Mouse (Mus musculus) CH12.LX (cell line): ENCODE measurements at regions not wholly inside any gene's neighbourhood (a gene's known extent, or its start where the extent isn't known, plus 50 kb on each side); places are given as distances from the start of the nearest gene placed in this dataset.

ENCODE experiments used
- DNase-seq: peaks from one replicate; pipeline ENCODE4 v3.0.0-alpha.2; 2013; ENCODE audit errors: extremely low read depth
- H3K27ac ChIP-seq: 2 replicates; pipeline ENCODE4 v1.5.1; 2012; ENCODE audit warnings: low read depth, mild to moderate bottlenecking, control low read depth, moderate library complexity; ENCODE audit not compliant: insufficient read depth
- H3K27me3 ChIP-seq: replicated peaks from 2 replicates; pipeline ENCODE3; 2012; ENCODE audit warnings: inconsistent platforms
- H3K36me3 ChIP-seq, 2 experiments: replicated peaks in 1 of 2; 2 replicates each; pipeline versions ENCODE3 to v1.6.1; 2012; ENCODE audit warnings: inconsistent platforms in 1 of 2, low read length in 1 of 2, mild to moderate bottlenecking in 1 of 2, mixed read lengths in 1 of 2, moderate library complexity in 1 of 2; ENCODE audit not compliant: control insufficient read depth in 1 of 2, insufficient read depth in 1 of 2
- H3K4me1 ChIP-seq, 2 experiments: 2 replicates each; pipeline ENCODE4 v1.6.1; 2012; ENCODE audit warnings: inconsistent platforms in 1 of 2, moderate library complexity in 1 of 2; ENCODE audit not compliant: insufficient read depth in 2 of 2, control insufficient read depth in 1 of 2
- H3K4me2 ChIP-seq: 2 replicates; pipeline ENCODE4 v1.6.1; 2012; ENCODE audit warnings: low read depth, mild to moderate bottlenecking, control low read depth; ENCODE audit not compliant: poor library complexity, insufficient read depth, severe bottlenecking
- H3K4me3 ChIP-seq, 3 experiments: fragments of 150-350 bp in 1 of 3; sonication (generic) in 1 of 3; replicated peaks in 1 of 3; 2 replicates each; pipeline versions ENCODE3 to v1.5.1; 2011 to 2012; ENCODE audit warnings: low read depth in 2 of 3, low read length in 2 of 3, mild to moderate bottlenecking in 2 of 3, moderate library complexity in 2 of 3, control low read depth in 1 of 3, improper control_type of control experiment in 1 of 3, inconsistent platforms in 1 of 3, mixed read lengths in 1 of 3; ENCODE audit not compliant: poor library complexity in 1 of 3
- H3K79me2 ChIP-seq: replicated peaks from 2 replicates; pipeline ENCODE4 v1.6.1; 2012; ENCODE audit warnings: mild to moderate bottlenecking, moderate library complexity; ENCODE audit not compliant: control insufficient read depth, poor library complexity, insufficient read depth, severe bottlenecking; ENCODE audit errors: extremely low read depth
- H3K9ac ChIP-seq: 2 replicates; pipeline ENCODE4 v1.6.1; 2012; ENCODE audit warnings: low read depth, mild to moderate bottlenecking, control low read depth, moderate library complexity; ENCODE audit not compliant: insufficient read depth
- H3K9me3 ChIP-seq: replicated peaks from 2 replicates; pipeline ENCODE3; 2012; ENCODE audit warnings: low read length, inconsistent platforms, mixed read lengths
- BHLHE40 ChIP-seq: IDR thresholded peaks from 2 replicates; pipeline ENCODE4 v1.6.1; 2011; ENCODE audit warnings: mild to moderate bottlenecking, low read depth, low read length, improper control_type of control experiment
- CHD1 ChIP-seq: IDR thresholded peaks from 2 replicates; pipeline ENCODE4 v1.6.1; 2012; ENCODE audit warnings: low read depth, low read length, improper control_type of control experiment, inconsistent platforms
- CHD2 ChIP-seq: IDR thresholded peaks from 2 replicates; pipeline ENCODE4 v1.6.1; 2011; ENCODE audit warnings: low read length, improper control_type of control experiment
- CTCF ChIP-seq, 2 experiments: IDR thresholded peaks in 1 of 2; conservative IDR thresholded peaks in 1 of 2; 2 replicates each; pipeline ENCODE4 v1.5.1; 2011 to 2012; ENCODE audit warnings: low read depth in 2 of 2, low read length in 2 of 2, improper control_type of control experiment in 1 of 2, inconsistent platforms in 1 of 2, mild to moderate bottlenecking in 1 of 2, moderate library complexity in 1 of 2
- ELF1 ChIP-seq: IDR thresholded peaks from 2 replicates; pipeline ENCODE4 v1.6.1; 2014; ENCODE audit warnings: low read depth, mild to moderate bottlenecking, inconsistent platforms, low read length, improper control_type of control experiment
- IRF4 ChIP-seq: IDR thresholded peaks from 2 replicates; pipeline ENCODE4 v1.6.1; 2014; ENCODE audit warnings: low read depth, mild to moderate bottlenecking, inconsistent platforms, low read length, improper control_type of control experiment
- JUND ChIP-seq: conservative IDR thresholded peaks from 2 replicates; pipeline ENCODE4 v1.6.1; 2011; ENCODE audit warnings: low read depth, low read length, improper control_type of control experiment
- KAT2A ChIP-seq: IDR thresholded peaks from 2 replicates; pipeline ENCODE4 v1.6.1; 2012; ENCODE audit warnings: low read length, improper control_type of control experiment, inconsistent platforms; ENCODE audit not compliant: insufficient replicate concordance
- MAX ChIP-seq: IDR thresholded peaks from 2 replicates; pipeline ENCODE4 v1.6.1; 2011; ENCODE audit warnings: low read length, improper control_type of control experiment
- MAZ ChIP-seq: IDR thresholded peaks from 2 replicates; pipeline ENCODE4 v1.6.1; 2012; ENCODE audit warnings: low read depth, mild to moderate bottlenecking, inconsistent platforms, low read length, improper control_type of control experiment, moderate library complexity
- MYC ChIP-seq: IDR thresholded peaks from 2 replicates; pipeline ENCODE4 v1.6.1; 2011; ENCODE audit warnings: low read depth, mild to moderate bottlenecking, improper control_type of control experiment, low read length
- PAX5 ChIP-seq: IDR thresholded peaks from 2 replicates; pipeline ENCODE4 v1.6.1; 2012; ENCODE audit warnings: low read length, inconsistent platforms, mixed read lengths
- RCOR1 ChIP-seq: conservative IDR thresholded peaks from 2 replicates; pipeline ENCODE4 v1.6.1; 2012; ENCODE audit warnings: low read depth, mild to moderate bottlenecking, inconsistent platforms, low read length, improper control_type of control experiment
- SIN3A ChIP-seq: IDR thresholded peaks from 2 replicates; pipeline ENCODE4 v1.6.1; 2012; ENCODE audit warnings: low read length, improper control_type of control experiment, inconsistent platforms
- SMC3 ChIP-seq: IDR thresholded peaks from 2 replicates; pipeline ENCODE4 v1.6.1; 2011; ENCODE audit warnings: low read depth, low read length, improper control_type of control experiment
- TBP ChIP-seq: conservative IDR thresholded peaks from 2 replicates; pipeline ENCODE4 v1.6.1; 2011; ENCODE audit warnings: low read depth, low read length, improper control_type of control experiment
- TCF12 ChIP-seq: IDR thresholded peaks from 2 replicates; pipeline ENCODE4 v1.6.1; 2014; ENCODE audit warnings: low read depth, mild to moderate bottlenecking, inconsistent platforms, low read length, improper control_type of control experiment
- USF1 ChIP-seq: IDR thresholded peaks from 2 replicates; pipeline ENCODE4 v1.6.1; 2014; ENCODE audit warnings: low read depth, mild to moderate bottlenecking, inconsistent platforms, low read length, improper control_type of control experiment
- ZC3H11A ChIP-seq: IDR thresholded peaks from 2 replicates; pipeline ENCODE4 v1.6.1; 2012; ENCODE audit warnings: low read depth, mild to moderate bottlenecking, inconsistent platforms, low read length, improper control_type of control experiment
- ZNF384 ChIP-seq: IDR thresholded peaks from 2 replicates; pipeline ENCODE4 v1.6.1; 2012; ENCODE audit warnings: low read depth, low read length, improper control_type of control experiment, inconsistent platforms
- dilution Hi-C: fragments of 300-500 bp; cut with MboI; formaldehyde crosslinking; loops from 2 replicates; pipeline ENCODE4 v1.14.3; 2020; ENCODE audit warnings: low sequenced_read_pairs; ENCODE audit not compliant: extremely low pct_unique_long_range_greater_than_20kb, extremely low pct_ligation_motif_present
- in situ Hi-C: fragments of 300-500 bp; cut with MboI; formaldehyde crosslinking; loops from 3 replicates; pipeline ENCODE4 v1.14.3; 2019; ENCODE audit warnings: low sequenced_read_pairs, low pct_ligation_motif_present, low pct_unique_long_range_greater_than_20kb, mixed read lengths

DNA sequence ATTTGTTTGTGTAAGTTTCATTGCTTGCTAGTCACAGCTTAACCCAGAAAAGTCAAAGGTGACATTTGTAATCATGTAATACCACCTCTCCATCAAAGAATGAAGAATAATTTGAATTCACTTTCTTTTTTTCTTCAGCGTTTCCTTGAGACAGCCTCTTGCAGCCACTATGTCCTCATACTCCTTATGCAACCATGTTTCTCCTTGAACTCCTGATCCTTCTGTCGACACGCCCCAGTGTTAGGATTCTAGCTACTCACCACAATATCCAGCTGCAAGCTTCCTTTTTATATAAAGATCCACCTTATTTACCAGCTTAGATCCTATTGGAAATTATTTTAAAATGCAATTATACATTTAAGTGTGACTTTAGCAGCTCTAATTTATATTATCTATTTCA lies 274.3 kb downstream of the Arl4a start:
- Histone ChIP-seq H3K79me2 (no peaks in the 10 kb centered on the region), H3K4me2 (no peak overlapping the region)
- TF ChIP-seq BHLHE40 (no peak), USF1 (no peak), MAX (no peak), MYC (no peak), TCF12 (no peak), TBP (no peak), KAT2A (no peak), PAX5 (no peak), ZC3H11A (no peak), IRF4 (no peak), ZNF384 (no peak), CHD2 (no peak), CTCF (conservative IDR thresholded peaks at IDR 0.05 in 1 of 2, IDR thresholded peaks at IDR 0.05 in 1 of 2; ENCODE audit: low read depth in 2 of 2, low read length in 2 of 2) (no peak), RCOR1 (no peak), ELF1 (no peak), MAZ (no peak), JUND (no peak), SMC3 (no peak), CHD1 (no peak), SIN3A (no peak)
- TF ChIP-seq, all 38 proteins: peak for 0
- Histone ChIP-seq H3K27ac (no peak overlapping the region), H3K36me3 (no peaks in the 10 kb centered on the region), H3K4me3 (no peak overlapping the region), H3K9me3 (no peaks in the 10 kb centered on the region), H3K27me3 (no peaks in the 10 kb centered on the region), H3K4me1 (0 out of 4 replicates have a peak, but pooled peaks cover 0 to 2% of the 10 kb centered on the region in 2 experiments), H3K9ac (no peak overlapping the region)
- no peak for DNase-seq
- in situ Hi-C loops (no loop called here), dilution Hi-C loops (no loop called here)

DNA sequence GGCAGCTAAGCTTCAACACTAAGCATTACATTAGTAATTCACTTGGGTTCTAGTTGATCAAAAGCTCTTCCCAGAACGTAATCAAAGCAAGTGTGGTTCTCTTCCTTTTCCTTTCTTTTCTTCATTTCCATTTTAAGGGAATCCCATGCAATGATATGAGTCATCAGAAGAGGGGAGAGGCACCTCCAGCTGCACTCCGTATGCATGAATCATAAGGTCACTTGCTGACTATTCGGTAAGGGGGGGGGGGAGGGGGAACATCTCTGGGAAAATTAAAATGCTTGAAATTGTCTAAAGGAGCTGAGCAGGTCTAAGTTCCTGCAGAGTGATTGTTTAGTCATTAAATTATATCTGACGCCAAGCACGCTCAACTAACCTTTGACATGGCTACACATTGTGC lies 275.9 kb downstream of the Arl4a start:
- H3K27ac ChIP-seq = no peak overlapping the region
- no peaks in the 10 kb centered on the region for H3K36me3 ChIP-seq
- H3K4me3 ChIP-seq = no peak overlapping the region
- peaks cover 2 to 6% of the 10 kb centered on the region in 2 experiments; a peak in 2 of 4 replicates for H3K4me1 ChIP-seq
- dilution Hi-C loops = no loop called here
- TF ChIP-seq PAX5 = no peak
- no peak for TF ChIP-seq SIN3A
- no peak for TF ChIP-seq TCF12
- no peak for TF ChIP-seq SMC3
- TF ChIP-seq, all 38 proteins: peak for 0
- H3K27me3 ChIP-seq = no peaks in the 10 kb centered on the region
- no peaks in the 10 kb centered on the region for H3K79me2 ChIP-seq
- no peak overlapping the region for H3K4me2 ChIP-seq
- H3K9me3 ChIP-seq = no peaks in the 10 kb centered on the region
- no peak overlapping the region for H3K9ac ChIP-seq
- in situ Hi-C loops = no loop called here
- DNase-seq = no peak
